Mouse (Mus musculus) layer of hippocampus, postnatal 36 days (tissue): ENCODE measurements around the gene Ak2. TPM values are rescaled to one million over a fixed set of nuclear protein-coding genes. Genes with fewer than 3 reads are reported as not detected.

Experiments
- DNase-seq, 2 experiments: peaks; one replicate each; pipeline ENCODE4 v3.0.0; 2022
- total RNA-seq, 2 experiments: library from RNA; stranded (reverse); gene quantifications; 2 replicates each; pipeline ENCODE4 v1.2.3; 2021

Ak2 gene
- total RNA-seq, 2 experiments from 2014 or later: 26.3 to 26.9 TPM

- peak; percentile 84 to 87 for DNase-seq
These were observed 56.9 kb downstream of the Ak2 start for GRCm38 (mm10) chr4:129048501-129049305.

GRCm38 (mm10) chr4:129049306-129050011, 57.7 kb downstream of the Ak2 start:
- no peak for DNase-seq

GRCm38 (mm10) chr4:129050365-129050764, 58.6 kb downstream of the Ak2 start:
- DNase-seq: no peak

- no peak for DNase-seq
These were observed 59.2 kb downstream of the Ak2 start for GRCm38 (mm10) chr4:129050901-129051417.

- DNase-seq: no peak
These were observed 59.9 kb downstream of the Ak2 start for GRCm38 (mm10) chr4:129051461-129052183.

GRCm38 (mm10) chr4:129054757-129055156, 63.0 kb downstream of the Ak2 start:
- no peak for DNase-seq

DNA sequence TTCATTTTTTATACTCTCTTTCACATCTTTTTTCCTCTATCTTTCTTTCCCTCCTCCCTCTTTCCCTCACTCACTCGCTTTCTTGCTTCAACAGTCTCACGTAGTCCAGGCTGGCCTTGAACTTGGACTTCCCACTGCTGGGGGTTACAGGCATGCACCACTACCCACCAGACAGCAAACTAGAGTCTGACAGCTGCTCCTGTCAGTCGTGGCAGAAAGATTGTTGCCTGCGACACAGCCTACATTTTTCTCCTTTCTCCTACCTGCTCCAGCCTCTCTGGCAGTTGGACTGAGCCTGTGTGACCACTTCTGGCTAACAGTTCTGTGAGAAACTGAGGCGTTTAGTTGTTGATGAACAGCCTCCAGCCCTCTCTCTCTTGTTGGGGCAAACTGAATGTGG, 63.8 kb downstream of the Ak2 start:
- DNase-seq: no peak

DNA sequence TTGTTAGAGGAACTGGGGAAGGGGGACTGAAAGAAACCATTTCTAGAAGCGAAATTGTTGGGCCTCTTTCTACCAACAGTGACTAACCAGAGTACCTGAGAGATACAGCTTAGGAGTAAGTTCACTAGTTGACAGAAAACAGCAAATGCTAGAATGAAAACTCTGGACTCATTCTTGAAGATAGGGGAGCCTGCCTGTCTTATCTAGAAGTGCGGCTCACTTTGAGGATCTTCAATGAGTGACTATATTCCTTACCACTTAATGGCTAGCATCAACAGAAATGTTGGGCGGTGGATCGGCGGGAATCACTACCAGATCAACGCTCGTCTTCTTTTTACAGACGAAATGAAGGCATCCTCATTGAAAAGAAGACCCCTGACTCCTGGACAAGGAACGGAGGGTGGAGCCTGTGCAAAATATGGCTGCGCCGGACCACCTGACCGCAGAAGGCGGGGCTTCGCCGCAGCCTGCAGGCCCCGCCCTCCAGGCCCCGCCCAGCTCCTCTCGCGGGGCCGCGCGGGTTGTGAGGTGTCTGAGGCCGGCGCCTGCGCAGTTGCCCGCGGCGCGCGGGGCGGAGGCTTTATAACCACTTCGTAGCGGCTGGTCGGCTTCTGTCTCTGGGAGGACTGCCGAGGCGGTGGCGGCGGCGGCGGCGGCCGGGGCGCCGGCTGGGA, 65.9 kb downstream of the Ak2 start:
- peak; percentile 96 to 97 for DNase-seq

DNA sequence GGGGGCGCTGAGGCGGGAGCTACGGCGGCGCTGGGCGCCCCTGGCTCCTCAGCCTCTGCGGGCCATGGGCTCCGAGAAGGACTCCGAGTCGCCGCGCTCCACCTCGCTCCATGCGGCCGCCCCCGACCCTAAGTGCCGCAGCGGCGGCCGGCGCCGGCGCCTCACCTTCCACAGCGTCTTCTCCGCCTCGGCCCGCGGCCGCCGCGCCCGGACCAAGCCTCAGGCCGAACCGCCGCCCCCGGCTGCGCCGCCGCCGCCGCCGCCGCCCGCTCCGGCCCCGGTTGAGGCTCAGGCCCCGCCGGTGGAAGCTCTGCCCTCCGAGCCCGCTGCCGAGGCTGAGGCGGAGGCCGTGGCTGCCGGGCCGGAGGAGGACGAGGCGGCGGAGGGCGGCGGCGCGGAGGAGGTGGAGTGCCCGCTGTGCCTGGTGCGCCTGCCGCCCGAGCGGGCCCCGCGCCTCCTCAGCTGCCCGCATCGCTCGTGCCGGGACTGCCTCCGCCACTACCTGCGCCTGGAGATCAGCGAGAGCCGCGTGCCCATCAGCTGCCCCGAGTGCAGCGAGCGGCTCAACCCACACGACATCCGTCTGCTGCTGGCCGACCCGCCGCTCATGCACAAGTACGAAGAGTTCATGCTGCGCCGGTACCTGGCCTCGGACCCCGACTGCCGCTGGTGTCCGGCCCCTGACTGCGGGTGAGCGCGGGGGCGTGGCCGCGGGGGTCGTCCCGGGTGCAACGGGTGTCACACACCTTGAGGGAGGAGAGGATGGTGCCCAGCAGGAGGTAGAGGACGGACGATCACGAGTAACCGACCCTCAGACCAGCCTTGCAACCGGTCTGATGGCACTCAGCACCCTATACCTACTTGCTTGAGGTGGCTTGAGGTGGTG, 66.7 kb downstream of the Ak2 start, which contains the start of gene Rnf19b:
Gene Rnf19b, plus strand, starts transcription at position 65 of the 886 bp plus-strand sequence.
- DNase-seq: peak; percentile 32 to 45

GRCm38 (mm10) chr4:129059125-129059551, 67.4 kb downstream of the Ak2 start:
- no peak for DNase-seq

- DNase-seq: no peak
These were observed 68.2 kb downstream of the Ak2 start for GRCm38 (mm10) chr4:129059922-129060321.

Other genes with a start within 250 kb of the Ak2 start
- under 1 TPM; 0.48 to 0.62 TPM for gene A3galt2, start 236.6 kb upstream of the Ak2 start, total RNA-seq
- gene Zfp362, start 185.9 kb upstream of the Ak2 start, total RNA-seq: 10 to 100 TPM; 23.7 to 29.8 TPM
- 10 to 100 TPM; 13.9 to 14.2 TPM for gene Trim62, start 108.4 kb upstream of the Ak2 start, total RNA-seq
- gene Azin2, start 29.5 kb upstream of the Ak2 start, total RNA-seq: 10 to 100 TPM; 38.7 to 39.5 TPM
- gene Rnf19b, start 66.3 kb downstream of the Ak2 start, total RNA-seq: 10 to 100 TPM; 40.7 to 45.9 TPM
- gene Tmem54, start 113.6 kb downstream of the Ak2 start, total RNA-seq: not detected
- 1,000 to 10,000 TPM; 2,384 to 2,720 TPM for gene Hpca, start 130.1 kb downstream of the Ak2 start, total RNA-seq
- 10 to 100 TPM; 76.2 to 78.0 TPM for gene Fndc5, start 145.0 kb downstream of the Ak2 start, total RNA-seq
- gene S100pbp, start 197.8 kb downstream of the Ak2 start, total RNA-seq: 10 to 100 TPM; 31.8 to 34.8 TPM
- gene Yars, start 197.8 kb downstream of the Ak2 start, total RNA-seq: 10 to 100 TPM; 84.4 to 95.9 TPM